Mouse (Mus musculus): ENCODE measurements around the gene Brd3os.

DNA sequence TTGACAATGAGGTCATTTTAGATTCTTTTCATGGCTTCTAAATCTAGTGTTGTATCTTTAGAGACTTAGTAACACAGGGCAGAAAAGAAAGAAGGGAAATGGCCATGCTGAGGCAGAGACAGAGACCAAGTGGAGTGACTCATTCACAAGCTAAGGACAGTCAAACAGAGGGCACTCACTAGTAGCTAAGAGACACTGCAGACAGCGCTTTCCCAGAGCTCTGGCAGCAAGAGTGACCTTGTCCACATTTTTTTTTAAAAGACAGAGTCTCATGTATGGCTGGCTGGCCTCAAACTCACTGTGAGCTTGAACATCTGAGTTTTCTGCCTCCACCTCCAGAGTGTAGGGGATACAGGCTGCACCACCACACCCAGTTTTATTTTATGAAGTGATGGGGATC, 4.2 kb upstream of the Brd3os start:
- TF ChIP-seq CTCF (IDR thresholded peaks at IDR 0.05; ENCODE audit: low read depth) (no peak), EP300 (IDR thresholded peaks at IDR 0.05; ENCODE audit: low read depth) (no peak)
